Mouse (Mus musculus) hindbrain, embryonic 12.5 days (tissue): Measurements from ENCODE around the gene Cdh26. TPM values are rescaled to one million over a fixed set of nuclear protein-coding genes. Genes with fewer than 3 reads are reported as not detected.
A peak's percentile ranks its signal among the peaks of the same experiment; 100 is the strongest.

ENCODE experiments used
- ATAC-seq: fragments of 200-750 bp; cut with Nextera tagmentation; 2 replicates; pipeline ENCODE4 v1.8.0; 2017; ENCODE audit warnings: moderate TSS enrichment; ENCODE audit not compliant: low FRiP score
- H3K27ac ChIP-seq: fragments of 300-500 bp; sonication (generic); 2 replicates; pipeline ENCODE4 v1.5.1; 2016; ENCODE audit warnings: mild to moderate bottlenecking
- H3K27me3 ChIP-seq: fragments of 300-500 bp; sonication (generic); 2 replicates; pipeline ENCODE4 v1.6.1; 2016; ENCODE audit warnings: mild to moderate bottlenecking
- H3K36me3 ChIP-seq: fragments of 300-500 bp; sonication (generic); 2 replicates; pipeline ENCODE4 v1.6.1; 2016; ENCODE audit warnings: mild to moderate bottlenecking
- H3K4me1 ChIP-seq: fragments of 300-500 bp; sonication (generic); 2 replicates; pipeline ENCODE4 v1.6.1; 2016
- H3K4me2 ChIP-seq: fragments of 300-500 bp; sonication (generic); replicated peaks from 2 replicates; pipeline ENCODE4 v1.6.1; 2016; ENCODE audit warnings: mild to moderate bottlenecking
- H3K4me3 ChIP-seq: fragments of 300-500 bp; sonication (generic); 2 replicates; pipeline ENCODE4 v1.5.1; 2016; ENCODE audit warnings: mild to moderate bottlenecking
- H3K9ac ChIP-seq: fragments of 300-500 bp; sonication (generic); 2 replicates; pipeline ENCODE4 v1.6.1; 2016; ENCODE audit warnings: mild to moderate bottlenecking, moderate library complexity
- H3K9me3 ChIP-seq: fragments of 300-500 bp; sonication (generic); replicated peaks from 2 replicates; pipeline ENCODE4 v1.6.1; 2016; ENCODE audit warnings: mild to moderate bottlenecking
- WGBS: fragments of 180-500 bp; shearing (Covaris S2); methylation state at CpG from one replicate; pipeline ENCODE4 v1.1.7; 2016; 5-methylcytosine and 5-hydroxymethylcytosine counted together
- polyA plus RNA-seq: library from polyadenylated mRNA; unstranded; fragments of >200 nt; fragmentation: Nextera tagmentation; extraction: Ambion mirVana; gene quantifications from 2 replicates; pipeline ENCODE4 v1.2.1, GENCODE M21; 2016

The Cdh26 gene
- polyA plus RNA-seq, 1 experiment from 2014 or later: 0.06 TPM

DNA sequence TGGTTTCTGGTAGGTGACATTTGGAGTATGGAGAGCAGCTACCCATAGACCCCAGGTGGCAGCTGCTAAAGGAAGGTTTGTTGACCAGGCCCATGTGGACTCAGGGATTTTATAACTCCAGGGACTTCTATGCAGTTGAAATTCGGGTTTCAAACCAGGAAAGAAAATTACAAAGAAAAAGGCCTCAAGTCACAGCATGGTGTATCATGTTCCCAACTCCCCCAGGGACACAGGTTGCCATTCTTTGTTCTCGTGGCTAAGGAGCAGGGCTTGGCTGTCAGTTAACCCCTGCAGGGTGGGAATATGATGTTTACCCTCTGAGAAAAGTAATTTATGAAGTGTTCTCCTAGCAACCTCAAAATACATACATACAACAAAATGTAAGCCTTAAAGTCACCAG is 19.9 kb downstream of the Cdh26 start:
- Histone ChIP-seq H3K27ac (no peak overlapping the region), H3K9ac (no peak overlapping the region), H3K4me3 (no peak overlapping the region), H3K4me1 (peaks cover 5% of the 10 kb centered on the region; the same call in 1 of the 2 replicates), H3K4me2 (no peak overlapping the region), H3K36me3 (no peaks in the 10 kb centered on the region), H3K27me3 (no peaks in the 10 kb centered on the region), H3K9me3 (no peaks in the 10 kb centered on the region)
- no peak for ATAC-seq
- 14% methylated on average over 2 of the region's 2 CpGs for WGBS

DNA sequence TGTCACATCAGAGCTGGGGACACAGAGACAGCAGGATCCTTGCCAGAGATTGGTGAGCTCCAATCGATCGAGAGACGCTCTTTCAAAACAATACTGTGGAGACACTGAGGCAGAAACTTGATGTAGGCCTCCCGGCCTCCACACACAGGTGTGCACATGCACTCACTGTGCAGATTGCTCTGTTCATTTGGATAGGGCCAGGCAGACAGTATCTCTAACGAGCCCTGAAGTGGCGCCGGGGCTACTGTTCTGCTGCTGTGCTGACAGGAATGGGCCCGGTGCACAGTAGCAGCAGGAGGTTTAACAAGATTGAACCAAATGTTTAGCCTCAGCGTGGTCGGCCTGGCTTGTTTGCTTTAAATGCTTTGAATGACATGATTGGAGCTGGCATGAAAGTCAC is 20.6 kb downstream of the Cdh26 start:
- Histone ChIP-seq H3K4me1 (peaks cover 9% of the 10 kb centered on the region; the same call in 1 of the 2 replicates), H3K9ac (no peak overlapping the region), H3K27me3 (no peaks in the 10 kb centered on the region), H3K36me3 (no peaks in the 10 kb centered on the region), H3K4me2 (no peak overlapping the region), H3K27ac (no peak overlapping the region), H3K9me3 (no peaks in the 10 kb centered on the region), H3K4me3 (no peak overlapping the region)
- no peak for ATAC-seq
- 68% methylated on average over 10 of the region's 10 CpGs for WGBS

DNA sequence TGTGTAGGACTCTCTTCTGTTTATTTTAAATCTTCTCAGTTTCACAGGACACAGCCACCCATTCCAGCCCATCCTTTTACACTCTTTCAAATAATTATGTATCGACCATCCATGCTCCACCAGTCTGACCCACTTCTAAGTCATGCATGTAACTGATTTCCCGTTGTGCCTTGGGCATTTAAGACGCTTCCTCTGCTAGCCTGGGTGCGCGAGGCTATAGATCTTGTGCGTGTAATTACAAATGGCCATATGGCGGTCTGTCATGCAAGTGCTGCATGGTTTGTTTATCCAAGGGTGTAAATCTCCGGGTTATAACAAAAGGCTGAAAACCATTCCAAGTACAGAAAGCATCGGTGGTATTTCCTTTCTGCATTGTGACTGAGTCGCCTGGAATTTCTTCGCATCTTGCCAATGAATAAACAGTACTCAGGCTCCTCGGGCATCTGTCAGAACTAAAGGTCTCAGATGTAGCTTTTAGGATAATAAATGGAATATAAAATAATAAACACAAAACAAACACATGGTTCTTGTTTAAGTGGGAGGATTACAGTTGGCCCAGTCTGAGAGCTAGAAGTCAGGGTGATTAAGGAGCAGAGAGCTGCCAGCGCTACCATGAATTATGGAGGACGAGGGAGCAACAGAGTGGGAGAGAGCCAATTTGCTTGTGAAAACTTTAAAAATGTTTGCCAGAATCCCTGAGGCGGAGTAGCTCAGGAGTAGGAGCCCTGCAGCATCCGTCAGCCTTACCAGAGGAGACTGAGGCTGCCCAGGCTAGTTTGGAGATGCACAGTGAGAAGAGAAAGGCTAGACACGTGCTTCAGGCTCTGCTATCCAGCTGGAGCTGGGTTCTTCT is 24.6 kb downstream of the Cdh26 start:
- Histone ChIP-seq H3K4me2 (peak overlapping the region; percentile 24; the same call in 1 of the 2 replicates), H3K4me1 (peaks cover 9% of the 10 kb centered on the region; the same call in 1 of the 2 replicates), H3K27ac (peak overlapping the region; percentile 68), H3K9ac (no peak overlapping the region), H3K4me3 (no peak overlapping the region), H3K36me3 (no peaks in the 10 kb centered on the region), H3K9me3 (no peaks in the 10 kb centered on the region), H3K27me3 (no peaks in the 10 kb centered on the region)
- 49% methylated on average over 17 of the region's 17 CpGs for WGBS
- ATAC-seq: 0 out of 2 replicates have a peak, but pooled peaks have one; percentile 35

DNA sequence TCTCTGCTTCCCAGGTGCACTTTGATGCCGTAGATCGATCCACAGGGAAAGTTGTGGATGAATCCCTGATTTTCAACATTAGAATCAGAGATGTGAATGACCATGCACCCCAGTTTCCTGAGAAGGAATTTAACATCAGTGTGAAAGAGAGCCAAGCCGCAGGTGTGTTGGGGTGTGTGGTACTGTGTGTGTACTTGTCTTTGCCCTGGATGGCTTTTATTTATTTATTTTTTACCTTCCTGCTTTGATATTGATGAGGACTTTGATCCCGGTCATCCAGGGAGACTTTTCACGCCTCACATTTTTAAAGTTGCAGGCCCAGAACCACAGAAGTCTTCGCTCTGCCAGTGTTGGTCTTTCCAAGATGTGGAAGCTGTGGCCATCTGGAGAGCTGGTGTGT is 27.1 kb downstream of the Cdh26 start:
- no peak overlapping the region for H3K27ac ChIP-seq
- H3K27me3 ChIP-seq: no peaks in the 10 kb centered on the region
- H3K4me2 ChIP-seq: no peak overlapping the region
- H3K36me3 ChIP-seq: no peaks in the 10 kb centered on the region
- H3K4me3 ChIP-seq: no peak overlapping the region
- no peaks in the 10 kb centered on the region for H3K9me3 ChIP-seq
- no peak for ATAC-seq
- 91% methylated on average over 6 of the region's 6 CpGs for WGBS
- peaks cover 9% of the 10 kb centered on the region; the same call in 1 of the 2 replicates for H3K4me1 ChIP-seq
- H3K9ac ChIP-seq: no peak overlapping the region

DNA sequence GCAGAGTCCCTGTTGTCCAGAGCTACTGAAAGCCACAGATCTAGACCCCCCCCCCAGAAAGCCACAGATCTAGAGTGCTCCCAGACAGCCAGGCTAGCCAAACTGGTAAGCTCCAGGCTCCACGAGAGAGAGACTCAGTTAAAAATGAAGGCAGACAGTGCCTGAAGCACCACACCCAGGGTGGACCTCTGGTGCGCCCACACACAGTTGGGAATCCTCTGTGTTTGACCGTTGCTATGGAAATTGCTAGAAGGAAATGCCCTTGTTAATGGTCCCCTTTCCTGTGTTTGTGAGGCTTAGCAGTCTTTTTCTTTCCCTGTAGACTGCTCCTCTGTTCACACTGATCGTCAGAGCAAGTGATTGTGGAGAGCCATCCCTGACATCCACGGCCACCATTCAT is 30.0 kb downstream of the Cdh26 start:
- H3K36me3 ChIP-seq: no peaks in the 10 kb centered on the region
- H3K4me1 ChIP-seq: peaks cover 3% of the 10 kb centered on the region; the same call in 1 of the 2 replicates
- H3K9me3 ChIP-seq: no peaks in the 10 kb centered on the region
- 64% methylated on average over 5 of the region's 5 CpGs for WGBS
- no peak overlapping the region for H3K9ac ChIP-seq
- no peak overlapping the region for H3K4me3 ChIP-seq
- H3K27ac ChIP-seq: no peak overlapping the region
- no peak overlapping the region for H3K4me2 ChIP-seq
- no peaks in the 10 kb centered on the region for H3K27me3 ChIP-seq
- no peak for ATAC-seq

DNA sequence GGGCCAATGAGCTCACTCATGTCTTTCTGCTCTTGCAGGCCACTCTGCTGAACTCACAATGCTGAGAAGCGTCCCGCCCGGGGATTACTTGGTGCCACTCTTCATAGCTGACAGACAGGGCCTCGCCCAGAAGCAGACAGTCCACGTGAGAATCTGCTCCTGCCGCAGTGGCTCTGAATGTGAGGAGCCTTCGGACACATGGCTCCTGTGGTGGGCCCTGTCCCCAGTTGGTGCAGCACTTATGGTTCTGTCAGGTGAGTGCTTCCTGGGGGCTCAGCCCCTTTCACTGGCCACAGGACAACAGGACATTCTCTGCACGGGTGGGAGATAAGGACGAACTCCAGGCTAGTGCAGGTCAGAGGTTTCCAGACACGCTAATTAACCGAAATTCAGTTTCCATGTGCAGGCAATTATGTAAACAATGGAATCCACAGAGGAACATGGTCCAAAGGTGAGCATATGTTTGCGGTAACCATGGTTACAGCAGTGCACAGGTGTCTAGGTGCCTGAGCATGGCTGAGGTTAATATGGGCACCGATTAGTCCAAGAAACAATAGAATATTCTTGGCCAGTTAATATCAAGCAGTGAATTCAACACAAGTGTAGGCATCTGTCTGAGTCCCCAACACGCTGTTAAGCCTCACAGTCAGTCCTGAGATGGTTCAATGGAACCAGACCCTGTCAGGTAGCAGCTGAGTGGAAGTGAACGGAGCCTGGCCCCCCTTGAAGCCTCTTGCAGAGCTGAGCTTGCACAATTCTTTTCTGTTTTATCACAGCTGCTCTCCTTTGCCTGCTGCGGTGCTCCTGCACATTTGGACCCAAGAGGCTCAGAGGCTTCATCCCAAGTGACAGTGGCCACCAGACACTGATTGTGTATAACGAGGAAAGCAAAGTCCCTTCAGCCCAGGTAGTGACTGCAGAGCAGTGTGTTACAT is 41.5 kb downstream of the Cdh26 start:
- Histone ChIP-seq H3K4me3 (no peak overlapping the region), H3K27ac (no peak overlapping the region)
- no peak for ATAC-seq

DNA sequence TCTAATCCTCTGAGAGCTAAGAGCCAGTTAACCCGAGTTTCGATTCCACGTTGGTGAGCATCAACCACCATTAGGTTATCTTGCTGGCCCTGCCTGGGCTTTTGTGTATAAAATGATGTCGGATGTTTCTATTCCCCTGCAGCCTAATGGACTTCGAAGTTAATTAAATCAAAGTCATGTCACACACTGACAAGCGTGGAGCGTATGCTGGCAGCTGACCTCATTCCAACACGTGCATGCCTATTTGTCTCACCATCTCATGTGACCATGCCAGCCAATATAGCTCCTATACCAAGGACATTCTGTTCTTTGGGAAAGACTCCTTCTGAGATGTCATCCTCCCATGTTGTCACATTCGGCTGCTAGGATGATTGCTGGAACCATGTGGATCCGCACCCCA is 43.6 kb downstream of the Cdh26 start:
- WGBS: 79% methylated on average over 10 of the region's 10 CpGs
- H3K27me3 ChIP-seq: no peaks in the 10 kb centered on the region
- H3K4me3 ChIP-seq: no peak overlapping the region
- H3K4me1 ChIP-seq: 0 out of 2 replicates have a peak, but pooled peaks cover 4% of the 10 kb centered on the region
- no peak for ATAC-seq
- no peaks in the 10 kb centered on the region for H3K36me3 ChIP-seq
- H3K27ac ChIP-seq: no peak overlapping the region
- H3K9me3 ChIP-seq: no peaks in the 10 kb centered on the region
- H3K4me2 ChIP-seq: no peak overlapping the region
- no peak overlapping the region for H3K9ac ChIP-seq

More for the DNA sequence above, 41.5 kb downstream of the Cdh26 start:
- H3K27me3 ChIP-seq: no peaks in the 10 kb centered on the region
- WGBS: 75% methylated on average over 17 of the region's 17 CpGs
- H3K4me1 ChIP-seq: 0 out of 2 replicates have a peak, but pooled peaks cover 4% of the 10 kb centered on the region
- no peak overlapping the region for H3K4me2 ChIP-seq
- no peaks in the 10 kb centered on the region for H3K9me3 ChIP-seq
- H3K9ac ChIP-seq: no peak overlapping the region
- no peaks in the 10 kb centered on the region for H3K36me3 ChIP-seq

DNA sequence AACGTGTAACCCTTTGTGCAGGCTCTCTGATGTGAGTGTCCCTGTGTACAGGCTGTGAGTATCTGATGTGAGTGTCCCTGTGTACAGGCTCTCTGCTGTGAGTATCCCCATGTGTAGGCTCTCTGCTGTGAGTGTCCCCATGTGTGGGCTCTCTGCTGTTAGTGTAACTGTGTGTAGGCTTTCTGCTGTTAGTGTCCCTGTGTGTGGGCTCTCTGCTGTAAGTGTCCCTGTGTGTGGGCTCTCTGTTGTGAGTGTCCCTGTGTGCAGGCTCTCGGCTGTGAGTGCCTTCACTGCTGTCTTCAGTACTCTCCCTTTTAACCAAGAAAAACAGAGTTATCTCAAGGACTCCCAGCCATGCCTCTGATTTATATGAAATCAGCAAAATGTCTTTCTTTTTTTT is 46.9 kb downstream of the Cdh26 start:
- H3K9ac ChIP-seq: no peak overlapping the region
- H3K27ac ChIP-seq: no peak overlapping the region
- no peak overlapping the region for H3K4me2 ChIP-seq
- H3K9me3 ChIP-seq: no peaks in the 10 kb centered on the region
- no peak for ATAC-seq
- no peak overlapping the region for H3K4me3 ChIP-seq
- no peaks in the 10 kb centered on the region for H3K4me1 ChIP-seq
- no peaks in the 10 kb centered on the region for H3K36me3 ChIP-seq
- WGBS: 64% methylated on average over 2 of the region's 2 CpGs
- no peaks in the 10 kb centered on the region for H3K27me3 ChIP-seq

DNA sequence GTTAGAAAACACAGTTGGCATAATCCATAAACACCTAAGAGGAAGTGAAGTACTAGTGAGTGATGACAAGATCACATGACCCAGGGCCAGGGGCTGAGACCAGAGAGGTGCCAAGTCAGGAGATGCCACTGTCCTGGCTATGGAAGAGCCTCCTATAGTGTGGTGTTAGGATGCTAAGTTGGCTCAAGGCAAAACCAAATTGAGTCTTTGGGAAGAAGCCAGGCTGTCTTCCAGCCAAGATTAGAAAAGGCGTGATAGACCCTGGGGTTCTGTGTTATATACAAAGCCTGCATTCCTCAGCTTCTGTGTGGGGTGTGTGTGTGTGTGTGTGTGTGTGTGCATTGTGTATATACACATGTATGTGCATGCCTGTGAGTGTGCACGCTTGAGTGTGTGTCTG is 48.7 kb downstream of the Cdh26 start:
- Histone ChIP-seq H3K9me3 (no peaks in the 10 kb centered on the region), H3K4me2 (no peak overlapping the region), H3K4me3 (no peak overlapping the region), H3K4me1 (no peaks in the 10 kb centered on the region), H3K27me3 (no peaks in the 10 kb centered on the region), H3K36me3 (no peaks in the 10 kb centered on the region), H3K9ac (no peak overlapping the region), H3K27ac (no peak overlapping the region)
- 92% methylated on average over 2 of the region's 2 CpGs for WGBS
- ATAC-seq: no peak

DNA sequence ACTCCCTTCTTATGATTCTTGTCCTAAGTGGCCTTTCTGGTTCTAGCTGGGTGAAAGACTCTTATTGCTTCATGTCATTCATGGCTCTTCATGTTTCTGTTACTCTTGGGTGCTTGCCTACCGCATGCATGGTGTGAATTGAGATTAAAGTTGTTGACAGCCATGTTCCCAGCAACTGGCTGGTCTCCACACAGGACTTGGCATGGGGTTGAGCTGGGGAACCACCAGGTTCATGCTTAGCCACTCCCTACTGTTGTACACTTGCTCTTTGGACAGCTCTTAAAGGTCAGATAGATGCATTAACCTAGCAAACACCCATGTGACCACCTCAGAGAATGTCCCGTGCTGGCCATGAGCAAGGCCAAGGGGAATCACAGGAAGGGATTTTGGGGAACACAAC is 50.6 kb downstream of the Cdh26 start:
- no peak for ATAC-seq
- no peak overlapping the region for H3K27ac ChIP-seq
- no peaks in the 10 kb centered on the region for H3K4me1 ChIP-seq
- WGBS: 90% methylated on average over 2 of the region's 2 CpGs
- no peak overlapping the region for H3K9ac ChIP-seq
- H3K4me2 ChIP-seq: no peak overlapping the region
- H3K4me3 ChIP-seq: no peak overlapping the region
- H3K27me3 ChIP-seq: no peaks in the 10 kb centered on the region
- H3K9me3 ChIP-seq: no peaks in the 10 kb centered on the region
- no peaks in the 10 kb centered on the region for H3K36me3 ChIP-seq

DNA sequence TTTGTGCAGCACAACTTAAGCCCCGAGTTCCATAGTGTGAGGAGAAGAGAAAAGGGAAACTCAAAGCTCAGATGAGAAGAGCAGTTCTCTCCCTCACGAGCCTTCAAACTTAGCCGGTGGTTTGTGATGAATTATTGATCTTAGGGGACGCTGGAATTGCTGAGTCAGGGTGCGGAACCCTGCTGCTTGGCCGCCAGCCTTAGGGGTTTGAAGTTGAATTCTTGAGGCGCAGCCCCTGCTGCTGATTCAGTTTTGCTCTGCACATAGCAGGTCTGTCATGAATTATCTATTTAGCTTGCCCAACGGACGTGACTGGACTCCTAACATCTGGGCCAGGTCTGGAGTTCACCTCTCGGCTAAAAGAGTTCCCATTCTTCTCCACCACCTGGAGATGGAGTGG is 53.1 kb downstream of the Cdh26 start:
- Histone ChIP-seq H3K36me3 (no peaks in the 10 kb centered on the region), H3K4me2 (no peak overlapping the region), H3K9me3 (no peaks in the 10 kb centered on the region), H3K4me1 (no peaks in the 10 kb centered on the region), H3K4me3 (no peak overlapping the region), H3K27ac (no peak overlapping the region), H3K9ac (no peak overlapping the region), H3K27me3 (no peaks in the 10 kb centered on the region)
- no peak for ATAC-seq
- 44% methylated on average over 10 of the region's 10 CpGs for WGBS

DNA sequence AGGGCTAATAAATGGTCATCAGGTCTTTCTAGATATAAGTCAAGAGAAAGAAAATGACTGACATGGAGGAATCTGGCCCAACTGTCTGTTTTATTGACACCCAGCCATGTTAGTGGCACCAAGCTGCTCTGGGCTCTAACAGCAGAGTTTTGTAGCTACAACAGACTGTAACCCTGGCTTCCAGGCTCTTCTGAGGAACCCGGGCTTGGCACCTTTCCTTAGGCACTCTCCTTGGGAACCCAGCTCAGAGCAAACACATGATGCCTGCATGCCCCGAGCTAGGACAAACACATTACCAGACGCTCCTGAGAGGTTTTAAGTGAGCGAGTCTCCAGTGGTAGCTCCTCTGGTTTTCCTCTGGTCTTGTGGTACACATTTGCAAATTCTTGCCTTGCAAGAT is 57.9 kb downstream of the Cdh26 start:
- peaks cover 5% of the 10 kb centered on the region for H3K4me1 ChIP-seq
- no peak overlapping the region for H3K4me2 ChIP-seq
- WGBS: 79% methylated on average over 4 of the region's 4 CpGs
- H3K36me3 ChIP-seq: no peaks in the 10 kb centered on the region
- no peaks in the 10 kb centered on the region for H3K27me3 ChIP-seq
- no peak overlapping the region for H3K4me3 ChIP-seq
- H3K9ac ChIP-seq: no peak overlapping the region
- no peaks in the 10 kb centered on the region for H3K9me3 ChIP-seq
- no peak overlapping the region for H3K27ac ChIP-seq
- ATAC-seq: no peak
